Mouse (Mus musculus) heart, adult 8-10 months (tissue): ENCODE data around the gene Hspa12a. TPM values are rescaled to one million over a fixed set of nuclear protein-coding genes. Genes with fewer than 3 reads are reported as not detected.
A peak's percentile ranks its signal among the peaks of the same experiment; 100 is the strongest.

ENCODE experiments used
- DNase-seq: peaks from one replicate; pipeline ENCODE4 v3.0.0; 2022; ENCODE audit warnings: low spot score
- total RNA-seq, 4 experiments: library from RNA; stranded (reverse); gene quantifications; 2 replicates each; pipeline ENCODE4 v1.2.4; 2022

Hspa12a gene
- total RNA-seq, 4 experiments from 2014 or later = 14.7 to 21.9 (median 17.6) TPM

GRCm38 (mm10) chr19:58860255-58861173 is 82.9 kb downstream of the Hspa12a start:
- DNase-seq = peak; percentile 86

GRCm38 (mm10) chr19:58859831-58860254 is 83.6 kb downstream of the Hspa12a start:
- DNase-seq = no peak

GRCm38 (mm10) chr19:58859357-58859756 is 84.1 kb downstream of the Hspa12a start:
- no peak for DNase-seq

- no peak for DNase-seq
Observed at GRCm38 (mm10) chr19:58856129-58856855, 87.2 kb downstream of the Hspa12a start.

GRCm38 (mm10) chr19:58854899-58855298 is 88.6 kb downstream of the Hspa12a start:
- no peak for DNase-seq

- no peak for DNase-seq
Observed at GRCm38 (mm10) chr19:58853036-58853735, 90.3 kb downstream of the Hspa12a start.

GRCm38 (mm10) chr19:58850719-58851466 is 92.6 kb downstream of the Hspa12a start:
- DNase-seq = no peak

GRCm38 (mm10) chr19:58849333-58850131 is 93.9 kb downstream of the Hspa12a start:
- DNase-seq = no peak

- DNase-seq = no peak
Observed at GRCm38 (mm10) chr19:58843606-58844005, 99.8 kb downstream of the Hspa12a start.

- DNase-seq = no peak
Observed at GRCm38 (mm10) chr19:58840721-58841271, 102.7 kb downstream of the Hspa12a start.

- DNase-seq = no peak
Observed at GRCm38 (mm10) chr19:58839806-58840205, 103.6 kb downstream of the Hspa12a start.

GRCm38 (mm10) chr19:58839345-58839744 is 104.1 kb downstream of the Hspa12a start:
- DNase-seq = no peak

- no peak for DNase-seq
Observed at GRCm38 (mm10) chr19:58838706-58839105, 104.7 kb downstream of the Hspa12a start.

- no peak for DNase-seq
Observed at GRCm38 (mm10) chr19:58833639-58834180, 109.7 kb downstream of the Hspa12a start.

- DNase-seq = no peak
Observed at GRCm38 (mm10) chr19:58832988-58833387, 110.5 kb downstream of the Hspa12a start.

GRCm38 (mm10) chr19:58831280-58831922 is 112.1 kb downstream of the Hspa12a start:
- DNase-seq = no peak

GRCm38 (mm10) chr19:58830182-58830581 is 113.3 kb downstream of the Hspa12a start:
- no peak for DNase-seq

GRCm38 (mm10) chr19:58829575-58829974 is 113.9 kb downstream of the Hspa12a start:
- no peak for DNase-seq

- no peak for DNase-seq
Observed at GRCm38 (mm10) chr19:58827656-58828055, 115.8 kb downstream of the Hspa12a start.
